Mouse (Mus musculus) gastrocnemius, adult 8-10 months (tissue): ENCODE results near the gene Prss3. TPM values are rescaled to one million over a fixed set of nuclear protein-coding genes. Genes with fewer than 3 reads are reported as not detected.
"Not testable (repeated sequence)": the region's sequence is repeated elsewhere in the genome, so short reads cannot be mapped to it uniquely, and the experiment has no call there.

Experiments used
- DNase-seq, 2 experiments: peaks; one replicate each; pipeline ENCODE4 v3.0.0; 2022; ENCODE audit warnings: low spot score in 2 of 2
- total RNA-seq, 4 experiments: library from RNA; stranded (reverse); gene quantifications; 2 replicates each; pipeline ENCODE4 v1.2.4; 2022

Gene Prss3
- not detected for total RNA-seq

GRCm38 (mm10) chr6:41377578-41377977 lies at the start of gene Prss3:
Prss3 (minus strand) TSS chr6:41377678.
- DNase-seq = not testable (repeated sequence)

DNA sequence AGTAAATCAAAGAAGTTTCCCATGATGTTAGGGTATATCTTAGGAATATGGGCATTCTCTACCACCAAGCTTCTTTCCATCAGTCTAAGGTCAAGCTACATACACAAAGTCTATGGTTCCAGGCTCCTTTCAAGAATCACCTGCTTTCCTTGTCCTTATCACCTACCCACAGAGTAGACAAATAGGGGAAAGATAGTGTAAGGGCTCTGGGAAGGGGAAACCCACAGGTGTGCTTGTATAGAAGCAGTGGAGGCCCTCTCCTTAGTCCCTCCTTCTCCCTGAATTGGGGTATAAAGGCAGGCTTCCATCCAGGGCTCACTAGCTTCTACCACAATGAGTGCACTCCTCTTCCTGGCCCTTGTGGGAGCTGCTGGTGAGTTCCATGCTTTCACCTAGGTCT lies 14.6 kb upstream of the Prss3 start, which contains the start of gene Gm5771:
Gene Gm5771, plus strand, starts transcription at position 301 of the 400 bp plus-strand sequence.
- DNase-seq = not testable (repeated sequence)

DNA sequence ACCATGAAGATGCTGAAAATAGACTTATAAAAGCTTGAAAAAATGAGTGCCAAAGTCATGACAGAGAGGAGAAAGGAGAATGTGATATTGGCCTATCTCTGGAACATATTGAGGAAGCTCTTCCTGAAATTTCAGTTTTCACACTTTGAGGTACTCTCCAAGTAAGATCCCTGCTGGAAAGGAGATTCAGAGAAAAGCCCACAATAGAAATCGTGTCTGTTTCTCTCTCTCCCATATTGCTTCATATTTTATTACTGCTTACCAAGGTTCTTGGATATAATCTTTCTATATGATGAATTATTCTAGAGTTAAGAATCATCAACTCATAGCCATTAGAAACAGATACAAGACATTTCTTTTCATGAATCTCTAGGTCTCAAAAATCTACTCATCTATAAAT lies 14.2 kb upstream of the Prss3 start:
- not testable (repeated sequence) for DNase-seq

DNA sequence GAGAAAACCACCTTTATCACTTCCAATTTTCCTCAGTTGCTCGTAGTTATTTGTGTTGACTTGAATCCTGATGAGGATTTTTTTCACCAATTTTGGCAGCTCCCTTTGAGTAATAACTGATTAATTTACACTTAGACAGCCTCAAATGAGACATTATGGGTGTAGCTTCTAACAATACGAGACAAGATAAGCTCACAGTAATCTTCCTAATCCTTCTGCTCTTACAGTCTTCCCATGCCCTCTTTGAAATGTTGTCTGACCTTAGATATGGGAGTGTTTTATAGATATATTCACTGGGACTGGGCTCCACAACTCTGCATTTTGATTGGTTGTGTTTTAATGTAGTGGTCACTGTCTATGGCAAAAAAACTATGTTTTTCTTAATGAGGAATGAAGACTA lies 9.3 kb upstream of the Prss3 start:
- DNase-seq = no peak

GRCm38 (mm10) chr6:41373772-41374171 lies 3.7 kb downstream of the Prss3 start:
- not testable (repeated sequence) for DNase-seq

DNA sequence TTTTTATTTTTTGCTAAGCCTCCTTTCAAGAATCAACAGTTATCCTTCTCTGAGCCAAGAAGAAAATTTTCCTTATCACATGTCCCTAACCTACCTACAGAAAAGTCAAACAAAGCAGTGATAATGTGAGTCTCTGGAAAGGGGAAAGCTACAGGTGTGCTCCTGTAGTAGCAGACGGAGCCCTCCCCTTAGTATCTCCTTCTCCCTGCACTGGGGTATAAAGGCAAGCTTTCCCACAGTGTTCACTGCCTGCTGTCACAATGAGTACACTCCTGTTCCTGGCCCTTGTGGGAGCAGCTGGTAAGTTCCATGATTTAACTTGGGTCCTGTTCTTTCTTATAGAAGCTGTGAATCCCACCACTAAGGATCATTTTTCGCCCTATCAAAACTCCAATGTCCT lies 23.5 kb downstream of the Prss3 start, which contains the start of gene Try10:
Gene Try10, plus strand, starts transcription at position 174 of the 400 bp plus-strand sequence.
- no peak for DNase-seq

Other genes with a start within 250 kb of the Prss3 start
- gene Try4, start 75.4 kb downstream of the Prss3 start, total RNA-seq = not detected
- gene Try5, start 60.8 kb downstream of the Prss3 start, total RNA-seq = not detected
- not detected for gene Try10, start 23.6 kb downstream of the Prss3 start, total RNA-seq
- not detected for gene Gm5771, start 14.7 kb upstream of the Prss3 start, total RNA-seq
- gene Gm10334, start 68.5 kb upstream of the Prss3 start, total RNA-seq = not detected
- not detected for gene Prss1, start 81.3 kb upstream of the Prss3 start, total RNA-seq
- not detected for gene Prss2, start 144.1 kb upstream of the Prss3 start, total RNA-seq
- 1 to 10 TPM in 1 of 4 experiments, under 1 TPM in 3; 0.39 to 1.2 (median 0.71) TPM for gene Ephb6, start 227.8 kb upstream of the Prss3 start, total RNA-seq